Mouse (Mus musculus) lung, embryonic 16.5 days (tissue): ENCODE results near the gene Car5b. TPM values are rescaled to one million over a fixed set of nuclear protein-coding genes. Genes with fewer than 3 reads are reported as not detected.

ENCODE experiments used
- ATAC-seq: fragments of 200-750 bp; cut with Nextera tagmentation; 2 replicates; pipeline ENCODE4 v1.8.0; 2017; ENCODE audit warnings: low read depth, mild to moderate bottlenecking, moderate library complexity
- H3K27ac ChIP-seq: fragments of 300-500 bp; sonication (generic); 2 replicates; pipeline ENCODE4 v1.5.1; 2014; ENCODE audit warnings: mild to moderate bottlenecking, control low read depth, low read length
- H3K27me3 ChIP-seq: fragments of 300-500 bp; sonication (generic); 2 replicates; pipeline ENCODE4 v1.6.1; 2014; ENCODE audit warnings: low read depth, low read length, mixed read lengths; ENCODE audit not compliant: control insufficient read depth, insufficient read depth
- H3K36me3 ChIP-seq: fragments of 300-500 bp; sonication (generic); 2 replicates; pipeline ENCODE4 v1.6.1; 2014; ENCODE audit warnings: low read length; ENCODE audit not compliant: control insufficient read depth, insufficient read depth
- H3K4me1 ChIP-seq: fragments of 300-500 bp; sonication (generic); replicated peaks from 2 replicates; pipeline ENCODE4 v1.6.1; 2014; ENCODE audit warnings: low read length, mixed read lengths; ENCODE audit not compliant: control insufficient read depth, insufficient read depth
- H3K4me2 ChIP-seq: fragments of 300-500 bp; sonication (generic); 2 replicates; pipeline ENCODE4 v1.6.1; 2014; ENCODE audit warnings: low read depth, low read length, control low read depth
- H3K4me3 ChIP-seq: fragments of 300-500 bp; sonication (generic); 2 replicates; pipeline ENCODE4 v1.5.1; 2014; ENCODE audit warnings: mild to moderate bottlenecking, low read length, control low read depth
- H3K9ac ChIP-seq: fragments of 300-500 bp; sonication (generic); 2 replicates; pipeline ENCODE4 v1.6.1; 2014; ENCODE audit warnings: low read length, control low read depth
- H3K9me3 ChIP-seq: fragments of 300-500 bp; sonication (generic); 2 replicates; pipeline ENCODE4 v1.6.1; 2016; ENCODE audit warnings: low read length; ENCODE audit not compliant: control insufficient read depth
- WGBS: fragments of 180-500 bp; shearing (Covaris S2); extraction: QIAGEN DNeasy Blood & Tissue Kit; methylation state at CpG from one replicate; pipeline ENCODE4 v1.1.7; 2014; 5-methylcytosine and 5-hydroxymethylcytosine counted together
- polyA plus RNA-seq: library from polyadenylated mRNA; unstranded; fragments of >200 nt; fragmentation: Nextera tagmentation; extraction: Ambion mirVana; gene quantifications from 2 replicates; pipeline ENCODE4 v1.2.1, GENCODE M21; 2015

Gene Car5b
- polyA plus RNA-seq, 1 experiment from 2014 or later: 0.73 TPM

DNA sequence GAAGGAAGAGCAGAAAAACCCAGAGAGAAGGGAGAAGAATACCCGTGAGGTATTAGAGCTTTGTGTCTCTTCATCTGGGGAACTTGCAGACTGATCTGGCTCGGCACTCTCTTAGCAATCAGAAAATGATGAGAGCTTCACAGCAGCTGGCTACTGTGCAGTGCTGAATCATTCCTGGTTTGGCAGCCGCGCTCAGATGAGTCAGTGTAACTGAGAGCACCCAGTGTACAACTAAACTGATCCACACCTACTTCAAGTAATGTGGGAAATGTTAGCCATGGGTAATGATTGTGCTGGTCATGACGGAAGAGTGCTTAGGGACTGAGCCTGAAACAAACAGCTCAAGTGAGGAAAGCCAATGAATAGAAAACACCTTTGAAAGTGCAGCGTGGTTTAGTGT is 89.2 kb downstream of the Car5b start:
- Histone ChIP-seq H3K36me3 (peaks cover 9% of the 10 kb centered on the region; the same call in 1 of the 2 replicates), H3K4me2 (no peak overlapping the region)
- WGBS: 92% methylated on average over 6 of the region's 6 CpGs

DNA sequence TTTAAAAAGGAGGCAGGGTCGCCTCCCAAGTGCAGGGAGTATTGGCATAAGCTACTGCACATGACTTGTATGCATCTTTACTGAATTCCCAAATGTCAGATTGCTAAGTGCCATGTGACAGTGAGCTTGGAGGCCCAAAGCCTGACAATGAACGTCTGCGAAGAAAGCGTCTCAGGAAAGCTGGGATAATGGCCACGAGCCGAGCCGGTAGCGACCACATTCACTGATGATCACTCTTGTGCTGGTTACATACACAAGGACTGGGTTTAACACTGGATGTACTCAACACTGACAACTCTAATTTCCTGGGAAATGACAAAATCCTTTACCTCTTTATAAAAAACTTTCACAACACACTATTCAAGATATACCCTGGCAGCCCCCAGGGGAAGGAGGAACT is 93.1 kb downstream of the Car5b start:
- no peak for ATAC-seq
- H3K9ac ChIP-seq: no peak overlapping the region
- WGBS: 80% methylated on average over 8 of the region's 8 CpGs
- no peaks in the 10 kb centered on the region for H3K9me3 ChIP-seq
- H3K27me3 ChIP-seq: no peaks in the 10 kb centered on the region
- no peaks in the 10 kb centered on the region for H3K4me1 ChIP-seq
- H3K4me3 ChIP-seq: no peak overlapping the region
- peaks cover 9% of the 10 kb centered on the region; the same call in 1 of the 2 replicates for H3K36me3 ChIP-seq
- H3K27ac ChIP-seq: no peak overlapping the region
- H3K4me2 ChIP-seq: no peak overlapping the region

More for the DNA sequence above, 89.2 kb downstream of the Car5b start:
- Histone ChIP-seq H3K4me1 (no peaks in the 10 kb centered on the region), H3K4me3 (no peak overlapping the region), H3K9me3 (no peaks in the 10 kb centered on the region), H3K27me3 (no peaks in the 10 kb centered on the region), H3K9ac (no peak overlapping the region), H3K27ac (no peak overlapping the region)
- no peak for ATAC-seq

DNA sequence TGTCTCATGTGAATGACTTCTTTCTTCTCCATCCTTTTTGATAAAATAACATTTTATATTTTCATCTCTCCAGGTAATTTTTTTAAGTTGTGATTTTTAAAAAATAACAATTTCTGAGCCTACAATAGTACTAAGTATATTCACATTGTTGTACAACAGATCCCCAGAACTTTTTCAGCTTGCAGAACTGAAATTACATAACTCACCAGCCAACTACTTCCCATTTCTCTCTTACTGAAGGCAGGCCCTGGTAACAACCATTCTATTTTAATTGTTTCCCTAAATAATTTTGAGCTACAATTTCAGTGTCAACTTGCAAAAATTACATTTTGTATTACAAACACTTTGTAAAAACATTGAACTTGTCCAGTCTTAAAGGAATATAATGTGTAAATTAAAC is 98.2 kb downstream of the Car5b start:
- H3K9ac ChIP-seq: no peak overlapping the region
- H3K27ac ChIP-seq: no peak overlapping the region
- ATAC-seq: no peak
- no peaks in the 10 kb centered on the region for H3K9me3 ChIP-seq
- H3K4me3 ChIP-seq: no peak overlapping the region
- H3K27me3 ChIP-seq: no peaks in the 10 kb centered on the region
- no peaks in the 10 kb centered on the region for H3K4me1 ChIP-seq
- H3K36me3 ChIP-seq: no peaks in the 10 kb centered on the region
- no peak overlapping the region for H3K4me2 ChIP-seq

Other genes starting within 250 kb of the Car5b start
- gene Ap1s2, start 119.0 kb downstream of the Car5b start, polyA plus RNA-seq: 25.5 and 27.5 TPM in 2 replicates
- gene Zrsr2, start 69.3 kb downstream of the Car5b start, polyA plus RNA-seq: 45.2 and 51.0 TPM in 2 replicates
- 22.0 and 28.4 TPM in 2 replicates for gene Siah1b, start 48.5 kb upstream of the Car5b start, polyA plus RNA-seq
- 0.39 and 0.70 TPM in 2 replicates for gene Cltrn, start 60.8 kb upstream of the Car5b start, polyA plus RNA-seq
- gene Ace2, start 111.3 kb upstream of the Car5b start, polyA plus RNA-seq: 2.1 and 3.3 TPM in 2 replicates
- 1.3 and 1.6 TPM in 2 replicates for gene Bmx, start 230.2 kb upstream of the Car5b start, polyA plus RNA-seq
- 17.1 and 17.7 TPM in 2 replicates for gene Pir, start 241.4 kb upstream of the Car5b start, polyA plus RNA-seq